Mouse (Mus musculus) embryo, embryonic 11.5 days (tissue): ENCODE results near the gene Vkorc1l1.

Experiments
- DNase-seq: peaks from one replicate; pipeline ENCODE4 v3.0.0-alpha.2; 2012; ENCODE audit warnings: low read depth, low spot score

Gene Vkorc1l1

GRCm38 (mm10) chr5:129942073-129942939 is 536 bp downstream of the Vkorc1l1 start:
- peak; percentile 14 for DNase-seq

- DNase-seq: no peak
Observed at GRCm38 (mm10) chr5:129943402-129943801, 1.6 kb downstream of the Vkorc1l1 start.

- DNase-seq: no peak
Observed at GRCm38 (mm10) chr5:129947528-129948033, 5.8 kb downstream of the Vkorc1l1 start.

GRCm38 (mm10) chr5:129952143-129952542 is 10.4 kb downstream of the Vkorc1l1 start:
- no peak for DNase-seq

- no peak for DNase-seq
Observed at GRCm38 (mm10) chr5:129954473-129955254, 12.9 kb downstream of the Vkorc1l1 start.

- no peak for DNase-seq
Observed at GRCm38 (mm10) chr5:129955792-129956191, 14.0 kb downstream of the Vkorc1l1 start.

- DNase-seq: no peak
Observed at GRCm38 (mm10) chr5:129963224-129963623, 21.5 kb downstream of the Vkorc1l1 start.

- no peak for DNase-seq
Observed at GRCm38 (mm10) chr5:129966448-129966847, 24.7 kb downstream of the Vkorc1l1 start.

- no peak for DNase-seq
Observed at GRCm38 (mm10) chr5:129968417-129968816, 26.6 kb downstream of the Vkorc1l1 start.

- DNase-seq: no peak
Observed at GRCm38 (mm10) chr5:129971491-129971890, 29.7 kb downstream of the Vkorc1l1 start.

- no peak for DNase-seq
Observed at GRCm38 (mm10) chr5:129974354-129974753, 32.6 kb downstream of the Vkorc1l1 start.

GRCm38 (mm10) chr5:129974866-129975311 is 33.1 kb downstream of the Vkorc1l1 start:
- no peak for DNase-seq

GRCm38 (mm10) chr5:129977768-129978167 is 36.0 kb downstream of the Vkorc1l1 start:
- no peak for DNase-seq

- no peak for DNase-seq
Observed at GRCm38 (mm10) chr5:129978608-129979007, 36.8 kb downstream of the Vkorc1l1 start.

- DNase-seq: no peak
Observed at GRCm38 (mm10) chr5:129980216-129980615, 38.4 kb downstream of the Vkorc1l1 start.

- no peak for DNase-seq
Observed at GRCm38 (mm10) chr5:129989376-129989775, 47.6 kb downstream of the Vkorc1l1 start.

- DNase-seq: no peak
Observed at GRCm38 (mm10) chr5:129991898-129992297, 50.1 kb downstream of the Vkorc1l1 start.

- no peak for DNase-seq
Observed at GRCm38 (mm10) chr5:129993374-129993773, 51.6 kb downstream of the Vkorc1l1 start.

GRCm38 (mm10) chr5:129994989-129995388 is 53.2 kb downstream of the Vkorc1l1 start:
- no peak for DNase-seq

GRCm38 (mm10) chr5:129997700-129998099 is 55.9 kb downstream of the Vkorc1l1 start:
- DNase-seq: no peak

GRCm38 (mm10) chr5:129999097-129999496 is 57.3 kb downstream of the Vkorc1l1 start:
- DNase-seq: peak; percentile 57

GRCm38 (mm10) chr5:130000735-130001134 is 59.0 kb downstream of the Vkorc1l1 start:
- no peak for DNase-seq
